Mouse (Mus musculus) adrenal gland, postnatal 4 days (tissue): Measurements from ENCODE around the gene Armc3. TPM values are rescaled to one million over a fixed set of nuclear protein-coding genes. Genes with fewer than 3 reads are reported as not detected.

Source experiments
- DNase-seq, 2 experiments: peaks; one replicate each; pipeline ENCODE4 v3.0.0; 2021 to 2022; ENCODE audit warnings: low spot score in 2 of 2, mixed read lengths in 2 of 2
- total RNA-seq, 2 experiments: library from RNA; stranded (reverse); gene quantifications; 2 replicates each; pipeline ENCODE4 v1.2.3; 2021

Armc3 gene
- total RNA-seq, 2 experiments from 2014 or later, result 0.14 to 0.22 TPM

- DNase-seq, result no peak
These were observed 149.4 kb downstream of the Armc3 start for GRCm38 (mm10) chr2:19348454-19348853.

- no peak for DNase-seq
These were observed 151.1 kb downstream of the Armc3 start for GRCm38 (mm10) chr2:19350167-19350566.

GRCm38 (mm10) chr2:19351615-19352253 lies 152.6 kb downstream of the Armc3 start:
- DNase-seq, result no peak

- no peak for DNase-seq
These were observed 154.1 kb downstream of the Armc3 start for GRCm38 (mm10) chr2:19353158-19353557.

Other genes with a start within 250 kb of the Armc3 start
- gene Pip4k2a, start 201.2 kb upstream of the Armc3 start, total RNA-seq, result 10 to 100 TPM; 23.8 to 25.1 TPM
- gene 4930426L09Rik, start 201.0 kb upstream of the Armc3 start, total RNA-seq, result 1 to 10 TPM; 1.1 to 1.4 TPM
- gene Msrb2, start 172.1 kb downstream of the Armc3 start, total RNA-seq, result 10 to 100 TPM; 20.7 to 22.4 TPM
- gene Ptf1a, start 246.4 kb downstream of the Armc3 start, total RNA-seq, result 1 to 10 TPM in 1 of 2 experiments, not detected in 1; 1.0 TPM